Comparison of ENCODE assay signal across 8 mouse cellular contexts in genomic region chr1:72945750-72946102, GRCm38 (mm10).
A peak's percentile ranks its signal among the peaks of the same experiment; 100 is the strongest.
DNase-seq lines count a peak whose midpoint lies in the region; ATAC-seq lines count a peak whose summit lies in the region.
"Had no signal": no experiment of that assay in that cellular context is flagged by ENCODE, and none has a peak within 500 bp of the region (broad histone marks: within the 10 kb centered on the region; RNA-seq: fewer than 3 reads in every experiment).

No protein-coding gene starts in this region.

- H3K36me3 ChIP-seq in neural tube, embryonic 11.5 days (ENCODE audit: control insufficient read depth, insufficient read depth, low read length), result no peaks in the 10 kb centered on the region
- H3K36me3 ChIP-seq in hindbrain, embryonic 11.5 days (ENCODE audit: control insufficient read depth, insufficient read depth, low read length), result no peaks in the 10 kb centered on the region
- no peaks in the 10 kb centered on the region for H3K36me3 ChIP-seq in liver, embryonic 15.5 days (replicated peaks)

- WGBS in neural tube, embryonic 11.5 days, result 13% methylated on average over 9 of the region's 9 CpGs
- 10% methylated on average over 9 of the region's 9 CpGs for WGBS in hindbrain, embryonic 11.5 days
- 12% methylated on average over 9 of the region's 9 CpGs for WGBS in liver, embryonic 15.5 days (ENCODE audit: insufficient replicate concordance)

- no peaks in the 10 kb centered on the region for H3K9me3 ChIP-seq in neural tube, embryonic 11.5 days (ENCODE audit: control insufficient read depth, low read length)
- no peaks in the 10 kb centered on the region for H3K9me3 ChIP-seq in hindbrain, embryonic 11.5 days (ENCODE audit: control insufficient read depth, low read length)
- no peaks in the 10 kb centered on the region for H3K9me3 ChIP-seq in liver, embryonic 15.5 days (replicated peaks)

- H3K27me3 ChIP-seq in neural tube, embryonic 11.5 days (ENCODE audit: control insufficient read depth, insufficient read depth, low read length), result no peaks in the 10 kb centered on the region
- no peaks in the 10 kb centered on the region for H3K27me3 ChIP-seq in hindbrain, embryonic 11.5 days (ENCODE audit: control insufficient read depth, insufficient read depth, low read length)
- H3K27me3 ChIP-seq in liver, embryonic 15.5 days, result peaks cover 20% of the 10 kb centered on the region

- no peak overlapping the region for H3K27ac ChIP-seq in neural tube, embryonic 11.5 days (ENCODE audit: low read depth, low read length)
- H3K27ac ChIP-seq in hindbrain, embryonic 11.5 days (ENCODE audit: low read depth, low read length), result no peak overlapping the region
- H3K27ac ChIP-seq in liver, embryonic 15.5 days (replicated peaks), result no peak overlapping the region

- no peak for ATAC-seq in neural tube, embryonic 11.5 days (ENCODE audit: insufficient read depth, low FRiP score, low TSS enrichment)
- 0 out of 2 replicates have a peak, but pooled peaks have one; percentile 22 for ATAC-seq in hindbrain, embryonic 11.5 days (ENCODE audit: low FRiP score)
- no peak for ATAC-seq in liver, embryonic 15.5 days (ENCODE audit: insufficient read depth)

- peak overlapping the region; percentile 27 for H3K4me2 ChIP-seq in neural tube, embryonic 11.5 days (ENCODE audit: low read depth)
- peak overlapping the region; percentile 1; the same call in 1 of the 2 replicates for H3K4me2 ChIP-seq in hindbrain, embryonic 11.5 days (replicated peaks; ENCODE audit: low read depth, low read length)
- peak overlapping the region; percentile 23 for H3K4me2 ChIP-seq in liver, embryonic 15.5 days

- no peak for DNase-seq in neural tube, embryonic 11.5 days (ENCODE audit: low spot score)
- DNase-seq in neural tube, embryonic 10.5 days (ENCODE audit: extremely low spot score, low spot score), result no peak
- DNase-seq in hindbrain, embryonic 11.5 days (ENCODE audit: low spot score), result peak; percentile 41
- DNase-seq in right cerebral cortex, postnatal 4 days, result no peak
- no peak for DNase-seq in adipocyte (ENCODE audit: low spot score)
- no peak for DNase-seq in frontal cortex, postnatal 10 days (ENCODE audit: low spot score in 2 of 2)
- DNase-seq: cerebellum, adult 8-10 months had no signal

- peak overlapping the region; percentile 11; the same call in 1 of the 2 replicates for H3K9ac ChIP-seq in neural tube, embryonic 11.5 days (ENCODE audit: low read length)
- no peak overlapping the region for H3K9ac ChIP-seq in hindbrain, embryonic 11.5 days (ENCODE audit: low read depth, low read length)
- H3K9ac ChIP-seq in liver, embryonic 15.5 days, result no peak overlapping the region

- no peak overlapping the region for H3K4me3 ChIP-seq in neural tube, embryonic 11.5 days (ENCODE audit: low read depth, low read length)
- H3K4me3 ChIP-seq in hindbrain, embryonic 11.5 days (ENCODE audit: low read depth, low read length), result no peak overlapping the region
- H3K4me3 ChIP-seq in liver, embryonic 15.5 days (replicated peaks), result no peak overlapping the region

- H3K4me1 ChIP-seq in neural tube, embryonic 11.5 days (ENCODE audit: control insufficient read depth, insufficient read depth, low read length), result peaks cover 11% of the 10 kb centered on the region
- no peaks in the 10 kb centered on the region for H3K4me1 ChIP-seq in hindbrain, embryonic 11.5 days (replicated peaks; ENCODE audit: control insufficient read depth, insufficient read depth, low read length)
- H3K4me1 ChIP-seq in liver, embryonic 15.5 days (replicated peaks), result no peaks in the 10 kb centered on the region
